Mouse (Mus musculus) gastrocnemius, postnatal 10 days (tissue): ENCODE measurements around the gene Man2a1. TPM values are rescaled to one million over a fixed set of nuclear protein-coding genes. Genes with fewer than 3 reads are reported as not detected.

ENCODE experiments used
- DNase-seq: peaks from one replicate; pipeline ENCODE4 v3.0.0; 2021; ENCODE audit warnings: mixed read lengths
- total RNA-seq, 2 experiments: library from RNA; stranded (reverse); gene quantifications; 2 replicates each; pipeline ENCODE4 v1.2.3; 2021

Gene Man2a1
- total RNA-seq, 2 experiments from 2014 or later: 26.8 to 35.2 TPM

- no peak for DNase-seq
Measured at GRCm38 (mm10) chr17:64630506-64630905, 30.0 kb downstream of the Man2a1 start.

- no peak for DNase-seq
Measured at GRCm38 (mm10) chr17:64637868-64638537, 37.5 kb downstream of the Man2a1 start.

GRCm38 (mm10) chr17:64641376-64641775 is 40.8 kb downstream of the Man2a1 start:
- no peak for DNase-seq

GRCm38 (mm10) chr17:64643644-64644043 is 43.1 kb downstream of the Man2a1 start:
- no peak for DNase-seq

DNA sequence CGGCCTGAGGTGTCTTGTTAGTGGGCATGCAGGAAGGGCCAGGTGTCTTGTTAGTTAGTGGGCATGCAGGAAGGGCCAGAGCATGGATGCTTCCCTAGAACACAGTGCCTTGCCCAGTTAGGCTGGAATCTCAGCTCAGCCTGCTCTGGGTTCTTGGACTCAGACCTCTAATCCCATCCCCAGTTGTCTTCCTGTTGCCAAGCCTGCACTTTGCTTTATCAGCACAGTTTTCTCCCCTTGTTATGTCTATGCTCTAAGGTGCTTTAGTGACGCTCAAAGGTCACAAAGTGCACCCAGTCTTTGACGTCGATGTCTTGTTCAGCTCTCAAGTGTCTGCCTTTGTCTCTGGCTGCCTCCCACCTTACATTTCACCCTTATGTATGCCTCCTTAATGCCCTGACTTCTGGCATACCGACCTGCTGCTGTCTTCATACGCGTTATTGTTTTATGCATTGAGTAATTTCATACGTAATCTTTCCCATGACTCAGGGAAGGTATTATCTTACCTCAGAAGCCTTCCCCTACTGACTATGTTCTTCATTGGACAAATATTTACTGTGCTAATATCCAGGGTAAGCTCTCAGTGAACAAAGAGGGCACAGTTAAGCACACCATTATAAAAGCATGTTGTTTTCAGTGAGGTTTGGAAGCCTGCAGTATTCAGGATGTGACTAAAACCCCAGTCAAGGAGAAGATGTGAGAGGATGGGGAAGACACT is 44.5 kb downstream of the Man2a1 start:
- DNase-seq: no peak

DNA sequence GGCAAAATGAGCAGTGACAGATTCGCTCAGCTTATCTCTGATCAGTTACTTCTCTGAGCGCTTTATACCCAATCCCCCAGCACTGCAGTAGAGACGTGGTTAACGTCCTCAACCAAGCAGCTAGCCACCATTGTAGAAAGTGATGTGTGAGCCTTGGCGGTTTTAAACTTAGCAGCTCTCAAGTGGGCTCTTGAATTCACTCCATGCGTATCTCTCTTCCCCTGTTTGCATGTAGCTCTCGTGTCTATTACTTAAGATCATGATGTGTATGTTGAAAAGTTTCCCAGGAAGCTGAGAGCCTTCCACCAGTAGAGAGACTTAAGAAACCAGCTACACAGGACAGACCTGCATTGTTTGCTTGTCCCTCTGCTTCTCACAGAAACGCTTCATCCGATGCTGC is 46.9 kb downstream of the Man2a1 start:
- DNase-seq: no peak

DNA sequence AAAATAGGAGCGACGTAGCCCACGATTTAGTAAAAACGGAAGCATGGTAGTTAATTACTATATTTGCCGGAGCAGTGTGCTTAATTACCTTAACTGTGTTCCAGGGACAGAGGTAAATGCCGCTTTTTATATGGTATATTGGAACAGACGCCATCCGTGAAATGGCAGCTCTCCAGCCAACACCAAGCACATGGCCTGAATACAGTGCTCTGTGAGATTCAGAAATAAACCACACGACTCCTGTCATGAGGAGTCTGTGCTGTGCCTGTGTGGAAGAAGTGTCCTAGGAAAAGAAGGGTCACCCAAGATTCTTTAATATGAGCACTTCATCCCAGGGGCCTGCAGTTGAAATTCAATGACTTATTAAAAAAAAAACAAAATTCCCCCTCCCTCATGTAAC is 50.2 kb downstream of the Man2a1 start:
- no peak for DNase-seq

DNA sequence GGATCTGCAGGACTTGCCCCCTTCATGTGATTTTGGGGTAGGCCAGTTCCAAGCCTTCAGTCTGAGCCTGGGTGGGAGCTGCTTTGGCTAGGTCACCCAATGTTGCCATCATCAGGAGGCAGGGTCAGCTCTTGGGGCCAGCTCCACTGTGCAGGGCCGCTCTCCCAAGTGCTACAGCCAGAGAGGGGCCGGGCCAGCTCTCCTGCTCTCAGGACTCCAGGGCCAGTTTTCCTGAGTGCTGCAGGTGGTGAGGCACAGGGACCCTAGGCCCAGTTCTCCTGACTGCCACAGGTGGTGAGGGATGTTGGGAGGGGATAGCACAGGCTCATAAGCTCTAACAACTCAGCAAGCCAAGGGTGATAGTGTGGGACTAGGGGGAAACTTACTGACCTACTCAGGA is 53.1 kb downstream of the Man2a1 start:
- no peak for DNase-seq

- no peak for DNase-seq
Measured at GRCm38 (mm10) chr17:64659682-64660081, 59.1 kb downstream of the Man2a1 start.

- no peak for DNase-seq
Measured at GRCm38 (mm10) chr17:64666518-64666917, 66.0 kb downstream of the Man2a1 start.

DNA sequence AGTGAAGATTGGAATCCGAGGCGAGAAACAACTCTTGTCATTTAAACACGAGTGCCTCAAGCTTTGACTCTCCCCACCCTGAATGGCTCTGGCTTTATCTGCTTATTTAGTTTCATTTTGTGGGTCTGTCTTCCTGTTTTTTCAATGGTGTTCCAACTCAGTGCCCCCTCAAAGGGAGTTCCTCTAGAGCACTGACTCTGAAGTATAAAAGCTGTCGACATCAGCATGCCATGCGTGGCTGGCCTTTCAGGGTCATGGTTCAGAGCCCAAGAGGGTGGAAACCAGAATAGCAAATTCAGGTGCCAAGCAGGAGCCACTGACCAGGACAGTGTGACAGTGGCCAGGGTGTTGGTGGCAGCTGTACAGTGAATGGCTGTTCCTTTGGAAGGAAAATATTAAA is 68.0 kb downstream of the Man2a1 start:
- DNase-seq: no peak

- no peak for DNase-seq
Measured at GRCm38 (mm10) chr17:64674401-64674800, 73.9 kb downstream of the Man2a1 start.

DNA sequence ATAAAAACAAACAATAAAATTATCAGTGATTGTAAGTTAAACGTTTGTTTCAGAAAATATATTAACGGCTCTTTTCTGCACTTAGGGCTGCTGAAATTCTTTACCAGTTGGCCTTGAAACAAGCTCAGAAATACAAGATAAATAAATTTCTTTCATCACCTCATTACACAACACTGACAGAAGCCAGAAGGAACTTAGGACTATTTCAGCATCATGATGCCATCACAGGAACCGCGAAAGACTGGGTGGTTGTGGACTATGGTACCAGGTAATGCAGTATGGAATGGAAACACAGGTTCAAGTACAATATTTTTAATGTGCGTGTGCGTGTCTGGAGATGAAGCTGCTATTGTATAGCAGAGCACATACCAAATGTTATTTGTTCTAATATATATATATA is 74.4 kb downstream of the Man2a1 start:
- DNase-seq: no peak

DNA sequence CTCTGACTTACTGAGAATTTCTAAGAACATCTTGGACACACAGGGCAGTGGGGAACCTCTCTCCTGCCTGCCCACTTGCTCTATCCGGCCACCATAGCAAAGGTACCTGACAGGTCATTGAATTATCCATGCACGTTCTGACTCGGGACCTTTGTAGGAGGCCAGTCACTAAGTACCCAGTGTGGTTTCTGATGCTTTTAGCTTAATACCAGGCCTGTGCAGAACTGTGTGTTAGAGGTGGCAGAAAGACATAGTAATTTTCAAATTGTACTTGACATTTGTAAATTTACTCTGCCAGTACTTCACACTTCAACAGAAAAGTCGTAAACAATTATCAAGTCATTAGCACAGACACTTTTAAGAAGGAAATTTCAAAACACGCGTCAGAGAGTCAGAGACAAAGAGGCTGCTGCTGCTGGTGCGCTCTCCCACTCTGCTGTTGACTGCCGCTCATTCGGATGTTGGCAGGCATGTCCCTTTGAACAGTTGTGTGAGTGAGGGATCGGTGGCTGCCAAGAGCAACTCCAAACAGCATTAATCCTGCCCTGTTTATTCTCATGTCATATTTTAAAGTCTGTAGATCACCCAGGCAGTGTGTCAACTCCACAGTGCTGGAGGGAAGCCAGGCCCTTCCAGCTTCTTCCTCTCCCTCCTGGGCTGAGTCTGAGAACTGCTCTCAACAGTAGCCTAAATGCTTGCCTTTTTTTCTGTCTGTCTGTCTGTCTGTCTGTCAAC is 76.4 kb downstream of the Man2a1 start:
- DNase-seq: peak; percentile 25

- no peak for DNase-seq
Measured at GRCm38 (mm10) chr17:64681461-64681860, 80.9 kb downstream of the Man2a1 start.

DNA sequence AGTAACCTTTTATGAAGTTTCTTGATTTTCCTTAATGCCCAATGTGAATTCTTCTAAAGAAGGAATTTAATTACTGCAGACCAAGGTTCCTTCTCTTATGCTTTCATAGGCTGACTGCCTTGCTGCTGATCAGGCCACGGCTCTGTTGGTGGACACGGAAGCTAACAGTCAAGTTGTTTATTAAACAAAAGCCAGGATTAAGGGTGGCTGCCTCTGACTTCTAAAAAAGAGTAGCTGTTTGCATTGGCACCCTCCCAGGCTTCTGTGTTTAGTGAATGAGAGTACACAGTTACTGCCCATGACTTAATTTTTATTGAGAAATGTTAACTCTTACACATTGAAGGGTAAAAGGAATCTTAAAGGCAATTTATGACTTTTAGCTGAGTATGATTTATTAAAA is 81.4 kb downstream of the Man2a1 start:
- DNase-seq: no peak

- no peak for DNase-seq
Measured at GRCm38 (mm10) chr17:64684088-64684487, 83.6 kb downstream of the Man2a1 start.

GRCm38 (mm10) chr17:64685216-64685903 is 84.8 kb downstream of the Man2a1 start:
- DNase-seq: peak; percentile 68

- no peak for DNase-seq
Measured at GRCm38 (mm10) chr17:64689614-64690013, 89.1 kb downstream of the Man2a1 start.

GRCm38 (mm10) chr17:64697277-64697831 is 96.8 kb downstream of the Man2a1 start:
- no peak for DNase-seq

DNA sequence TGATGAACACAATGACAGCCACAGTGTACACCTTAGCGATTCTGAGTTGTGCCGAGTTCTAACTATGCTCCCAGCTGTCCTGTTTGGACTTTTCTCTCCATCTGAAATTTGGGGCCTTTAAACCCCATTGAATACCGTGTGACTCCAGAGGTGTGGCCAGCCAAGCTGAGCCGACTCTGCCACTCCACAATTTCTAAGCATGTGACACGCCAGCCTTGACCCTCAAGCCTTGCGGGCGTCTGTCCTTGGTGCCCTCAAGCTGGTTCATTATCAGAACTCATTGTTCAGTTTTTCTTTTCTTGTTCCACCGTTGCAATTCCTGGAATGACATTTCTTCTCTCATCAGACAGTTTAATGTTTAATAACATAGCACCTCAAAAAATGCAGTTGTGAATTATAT is 98.0 kb downstream of the Man2a1 start:
- DNase-seq: no peak

- DNase-seq: no peak
Measured at GRCm38 (mm10) chr17:64703649-64704230, 103.2 kb downstream of the Man2a1 start.
